Mouse (Mus musculus): Measurements from ENCODE around the gene Fxyd5.

Gene Fxyd5

DNA sequence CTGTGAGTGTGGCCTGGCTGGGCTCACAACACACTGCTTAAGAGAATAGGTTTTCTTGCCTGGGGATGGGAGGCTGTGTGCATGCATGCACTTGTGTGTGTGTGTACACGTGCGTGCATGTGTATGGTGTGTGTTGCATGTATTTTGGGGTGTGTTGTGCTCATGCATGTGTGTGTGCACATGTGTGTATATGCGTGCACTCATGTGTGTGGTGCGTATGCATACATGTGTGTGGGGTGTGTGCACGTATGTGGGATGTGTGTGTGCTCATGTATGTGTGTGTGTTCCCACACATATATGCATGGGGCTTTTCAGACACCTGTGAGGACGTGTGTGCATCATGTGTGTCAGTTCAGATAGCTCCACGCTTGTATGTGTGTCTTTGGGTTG lies 18.3 kb upstream of the Fxyd5 start:
- DNase-seq: peak; percentile 27

- peak; percentile 41 for DNase-seq
These were observed 17.8 kb upstream of the Fxyd5 start for GRCm38 (mm10) chr7:31059919-31060620.

DNA sequence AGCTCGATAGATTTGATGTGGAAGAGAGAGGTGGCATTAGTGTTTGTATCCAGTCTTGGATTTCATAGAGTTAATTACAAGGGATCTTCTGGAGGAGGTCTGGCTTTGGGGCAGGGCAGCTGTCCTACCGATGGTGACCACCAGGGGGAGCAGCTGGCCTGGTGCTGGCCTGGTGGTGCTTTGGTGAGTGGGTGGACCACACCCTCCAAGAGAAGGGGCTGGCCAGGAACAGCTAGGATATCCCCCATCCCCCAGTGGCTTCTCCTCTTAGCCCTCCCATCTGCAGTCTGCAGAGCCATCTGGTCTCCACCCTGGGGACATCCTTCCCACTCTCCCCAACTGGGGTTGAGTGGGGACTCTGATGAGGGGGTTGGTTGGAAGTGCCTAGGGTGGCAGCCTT lies 16.8 kb upstream of the Fxyd5 start, which contains the start of gene Lgi4:
Gene Lgi4 (plus strand): TSS at position 235 of the 400 bp plus-strand sequence.
- DNase-seq: peak; percentile 88

DNA sequence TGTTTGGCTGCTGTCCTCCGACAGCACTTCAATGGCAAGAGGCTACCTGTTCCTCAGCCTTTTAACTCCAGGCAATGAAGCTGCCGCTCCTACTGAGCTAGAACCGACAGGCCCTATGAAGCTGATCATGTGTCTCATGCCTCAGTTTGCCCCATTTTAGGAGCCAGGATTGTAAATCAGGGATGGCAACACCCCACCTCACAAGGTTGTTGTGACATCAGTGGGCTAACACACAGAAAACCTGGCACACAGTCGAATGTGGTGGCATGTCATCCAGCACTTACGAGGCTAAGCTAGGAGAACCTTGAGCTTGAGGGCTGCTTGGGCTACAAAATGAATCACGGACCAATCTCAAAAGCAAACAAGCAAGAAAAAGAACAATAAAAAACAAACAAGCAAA lies 15.9 kb upstream of the Fxyd5 start:
- DNase-seq: peak; percentile 19

DNA sequence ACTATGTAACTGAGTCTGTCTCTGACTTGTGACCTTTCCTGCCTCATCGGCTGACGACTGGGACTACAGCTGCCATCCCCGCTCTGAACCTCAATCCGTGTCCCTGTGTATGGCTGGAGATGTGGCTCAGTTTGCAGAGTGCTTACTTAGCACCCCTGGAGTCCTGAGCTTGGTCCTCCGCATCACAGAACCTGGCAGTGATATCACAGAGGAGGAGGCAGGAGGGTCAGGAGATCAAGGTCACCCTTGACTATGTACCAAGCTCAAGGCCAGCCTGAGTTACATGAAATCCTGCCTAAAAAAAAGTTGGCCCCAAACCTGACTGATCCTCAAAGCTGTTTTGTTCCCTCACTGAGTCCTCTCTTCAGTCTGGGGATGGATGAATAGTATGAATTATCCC lies 15.4 kb upstream of the Fxyd5 start:
- DNase-seq: peak; percentile 16

GRCm38 (mm10) chr7:31057071-31057470 lies 14.8 kb upstream of the Fxyd5 start, which contains the start of gene Fxyd1:
Gene Fxyd1 (minus strand): TSS chr7:31057199.
- DNase-seq: no peak

DNA sequence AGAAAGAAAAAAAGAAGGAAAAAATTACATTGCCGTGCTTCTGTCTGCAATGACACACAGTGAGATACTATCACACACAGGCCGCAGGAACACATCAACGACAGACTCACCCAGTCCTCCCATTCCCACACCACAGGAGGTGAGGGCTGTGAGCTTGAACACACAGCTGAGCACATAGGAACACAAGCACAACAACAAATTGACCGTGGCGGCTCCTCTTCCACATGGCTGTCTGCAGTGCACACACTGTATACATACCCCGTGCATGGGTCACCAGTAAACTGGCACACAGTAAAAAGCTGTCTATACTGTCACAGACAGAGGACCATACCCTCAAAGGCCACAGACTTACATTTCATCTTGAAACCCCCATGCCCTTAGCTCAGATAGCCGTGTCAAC lies 14.2 kb upstream of the Fxyd5 start:
- peak; percentile 20 for DNase-seq

GRCm38 (mm10) chr7:31055883-31056282 lies 13.6 kb upstream of the Fxyd5 start:
- DNase-seq: no peak

DNA sequence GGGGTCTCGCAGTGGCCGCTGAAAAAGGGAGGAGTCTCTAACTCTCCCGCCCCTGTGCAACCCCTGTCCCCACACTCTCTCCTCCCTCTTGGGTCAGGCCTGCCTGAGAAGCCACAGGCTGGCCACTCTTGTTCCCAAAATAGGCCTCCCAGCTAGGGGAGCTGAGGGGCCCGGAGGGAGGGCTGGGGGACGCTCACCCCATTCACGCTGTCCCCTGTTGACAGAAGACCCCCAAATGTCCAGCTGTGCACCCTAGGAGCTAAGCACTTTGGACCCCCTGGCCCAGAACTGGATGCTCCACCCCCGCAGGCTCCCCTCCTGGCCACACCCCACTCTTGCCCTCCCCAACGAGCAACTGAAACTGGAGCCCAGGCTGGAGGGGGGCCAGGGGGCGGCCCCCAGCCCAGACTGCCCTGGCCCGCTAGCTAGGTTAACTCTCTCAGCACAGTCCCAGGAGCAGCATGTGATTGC lies 13.1 kb upstream of the Fxyd5 start:
- peak; percentile 47 for DNase-seq

GRCm38 (mm10) chr7:31054661-31055320 lies 12.5 kb upstream of the Fxyd5 start:
- DNase-seq: peak; percentile 45

GRCm38 (mm10) chr7:31053882-31054447 lies 11.7 kb upstream of the Fxyd5 start:
- DNase-seq: peak; percentile 65

DNA sequence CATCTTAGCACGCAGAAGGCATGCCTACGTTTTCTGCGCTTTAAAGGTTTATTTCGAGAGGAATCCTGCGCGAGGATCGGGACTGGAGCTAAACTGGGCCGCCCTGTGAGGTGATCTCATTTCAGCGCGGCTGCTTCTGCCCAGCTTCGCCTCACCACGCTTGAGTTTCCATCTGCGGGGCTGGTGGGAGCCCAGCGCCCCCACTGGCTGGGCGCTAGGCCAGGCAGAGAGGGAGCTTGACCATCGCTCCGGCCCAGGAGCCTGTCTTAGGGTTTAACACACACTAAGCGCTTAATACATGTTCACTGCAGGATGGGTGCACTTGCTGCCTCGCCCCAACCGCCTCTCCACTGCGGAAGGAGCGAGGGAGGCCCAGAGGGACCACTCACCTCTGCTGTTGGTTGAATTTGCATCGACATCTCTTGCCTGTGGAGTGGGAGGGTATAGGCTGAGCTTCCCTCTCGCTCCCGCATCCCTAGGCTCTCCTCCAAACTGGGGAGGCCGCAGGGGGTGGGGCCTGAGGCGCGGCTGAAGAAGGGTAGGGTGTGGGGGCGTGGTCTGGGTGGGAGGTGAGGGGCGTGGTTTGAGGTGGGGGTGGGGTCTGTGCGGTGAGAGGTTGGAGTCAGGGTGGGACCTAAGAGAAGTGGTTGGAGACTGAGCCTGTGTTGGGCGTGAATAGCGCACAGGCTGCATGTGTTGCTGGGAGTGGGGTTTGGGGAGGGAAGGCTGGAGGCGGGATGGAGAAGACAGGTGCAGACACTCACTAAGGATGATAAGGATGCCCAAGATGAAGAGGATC lies 10.6 kb upstream of the Fxyd5 start:
- DNase-seq: peak; percentile 89

- DNase-seq: no peak
These were observed 10.0 kb upstream of the Fxyd5 start for GRCm38 (mm10) chr7:31052251-31052635.

DNA sequence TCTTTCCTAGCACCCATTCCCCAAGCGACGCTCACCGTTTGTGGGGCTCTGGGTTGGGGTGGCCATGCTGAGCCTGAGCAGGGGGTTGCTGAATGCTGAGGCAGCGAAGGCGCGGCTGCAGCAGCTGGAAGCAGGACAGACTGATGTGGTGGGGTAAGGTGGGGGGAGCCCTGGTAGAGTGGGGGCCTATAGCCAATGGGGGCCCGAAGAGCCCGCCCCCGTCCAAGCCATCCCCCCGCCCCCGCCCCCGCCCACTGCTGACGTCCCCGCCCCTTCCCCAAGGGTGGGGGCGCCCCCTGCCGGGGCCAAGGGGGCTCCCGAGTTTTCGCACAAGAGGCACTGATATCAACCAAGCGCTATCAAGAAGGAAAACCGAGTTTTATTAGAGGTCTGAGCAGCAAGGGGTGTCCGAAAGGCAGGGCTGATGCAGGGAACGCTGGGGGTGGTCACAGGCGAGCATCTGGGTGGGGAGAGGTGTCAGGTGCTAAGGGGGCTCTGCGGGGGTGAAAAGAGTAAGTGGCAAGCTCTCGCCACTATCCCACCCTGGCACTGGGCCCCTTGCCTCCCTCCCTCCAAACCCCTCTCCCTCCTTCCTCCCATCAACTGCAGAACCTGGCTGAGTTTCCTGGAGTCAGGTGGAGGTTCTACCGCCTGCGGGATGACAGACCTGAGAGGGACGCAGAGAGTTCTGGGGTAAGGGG lies 9.2 kb upstream of the Fxyd5 start, which contains the start of gene Fxyd7:
Gene Fxyd7 (minus strand): TSS at position 147 of the 701 bp plus-strand sequence.
- peak; percentile 70 for DNase-seq

- DNase-seq: peak; percentile 71
These were observed 8.6 kb upstream of the Fxyd5 start for GRCm38 (mm10) chr7:31050921-31051320.

- no peak for DNase-seq
These were observed 8.2 kb upstream of the Fxyd5 start for GRCm38 (mm10) chr7:31050487-31050886.

- DNase-seq: no peak
These were observed 7.6 kb upstream of the Fxyd5 start for GRCm38 (mm10) chr7:31049846-31050281.

GRCm38 (mm10) chr7:31049135-31049845 lies 7.0 kb upstream of the Fxyd5 start:
- peak; percentile 81 for DNase-seq

- DNase-seq: no peak
These were observed 492 bp downstream of the Fxyd5 start for GRCm38 (mm10) chr7:31041662-31042315.

GRCm38 (mm10) chr7:31041023-31041407 lies 1.3 kb downstream of the Fxyd5 start:
- DNase-seq: no peak

Measured in cerebellum, adult 9-10 months (tissue).